Mouse (Mus musculus): ENCODE results near the gene Kndc1. TPM values are rescaled to one million over a fixed set of nuclear protein-coding genes. Genes with fewer than 3 reads are reported as not detected.
A peak's percentile ranks its signal among the peaks of the same experiment; 100 is the strongest.

Kndc1 gene
- polyA plus RNA-seq, 1 experiment = 0.32 TPM

DNA sequence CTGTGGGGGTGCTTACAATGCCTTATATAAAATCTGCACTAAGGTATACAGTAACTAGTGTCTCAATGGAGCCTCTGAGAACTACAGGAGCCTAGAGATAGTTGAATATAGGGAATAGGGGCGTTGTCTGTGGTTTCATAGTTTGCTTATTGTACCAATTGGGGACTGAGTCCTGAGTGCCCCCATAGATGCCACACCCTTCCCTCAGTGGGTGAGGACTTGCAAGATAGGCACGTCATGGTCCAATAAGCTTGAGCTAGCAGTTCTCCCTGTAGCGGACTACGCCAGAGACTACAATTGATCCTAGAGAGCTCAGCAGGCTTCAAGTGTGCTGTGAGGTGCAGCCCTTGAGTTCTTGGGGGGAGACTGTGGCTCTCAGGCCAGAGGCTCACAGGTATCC lies 61.0 kb downstream of the Kndc1 start:
- Histone ChIP-seq H3K4me1 (ENCODE audit: control insufficient read depth, insufficient read depth, insufficient read length, low read length) (no peaks in the 10 kb centered on the region), H3K4me3 (ENCODE audit: insufficient read depth, low read depth, low read length) (no peak overlapping the region), H3K27ac (replicated peaks; ENCODE audit: low read depth, low read length) (no peak overlapping the region)

DNA sequence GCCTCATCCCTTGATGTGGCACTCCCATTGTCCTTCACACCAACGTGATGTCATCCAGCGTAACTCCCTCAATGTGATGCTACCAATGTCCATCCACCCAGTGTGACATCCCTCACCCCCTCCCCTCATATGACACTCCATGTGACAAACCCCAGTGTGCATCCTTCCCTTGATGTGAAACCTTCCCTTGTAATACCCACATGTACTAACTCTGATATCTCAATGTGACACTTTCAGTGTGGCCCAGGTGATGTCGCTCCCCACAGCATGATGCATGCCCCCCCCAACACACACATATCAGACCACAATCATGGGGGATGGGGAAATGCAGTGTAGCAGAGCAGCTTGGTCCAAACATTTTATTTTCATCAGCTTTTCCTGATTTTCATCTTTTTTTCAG lies 62.2 kb downstream of the Kndc1 start:
- Histone ChIP-seq H3K4me1 (ENCODE audit: control insufficient read depth, insufficient read depth, insufficient read length, low read length) (no peaks in the 10 kb centered on the region), H3K4me3 (ENCODE audit: insufficient read depth, low read depth, low read length) (no peak overlapping the region)

DNA sequence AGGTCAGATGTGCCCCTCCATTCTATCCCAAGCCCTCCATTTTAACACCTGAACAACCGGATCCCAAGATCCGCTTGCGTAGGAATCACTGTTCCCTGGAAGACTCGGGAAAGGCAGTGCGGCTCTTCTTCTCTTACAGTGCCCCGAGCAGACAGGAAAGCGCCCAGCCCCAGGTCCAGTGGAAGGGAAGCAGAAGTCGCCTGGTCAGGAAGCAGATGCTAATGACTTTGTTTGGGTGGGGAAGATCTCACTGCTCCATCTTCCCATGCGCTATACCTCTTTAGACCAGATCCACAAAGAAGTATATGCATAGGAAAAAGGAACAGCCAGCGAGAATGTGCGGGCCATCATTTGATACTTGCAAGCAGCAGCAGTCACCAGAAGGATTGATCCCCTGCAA lies 62.9 kb downstream of the Kndc1 start:
- H3K27ac ChIP-seq (replicated peaks; ENCODE audit: low read depth, low read length) = no peak overlapping the region
- H3K4me1 ChIP-seq (ENCODE audit: control insufficient read depth, insufficient read depth, insufficient read length, low read length) = no peaks in the 10 kb centered on the region
- no peak overlapping the region for H3K4me3 ChIP-seq (ENCODE audit: insufficient read depth, low read depth, low read length)

More for the DNA sequence above, 62.2 kb downstream of the Kndc1 start:
- no peak overlapping the region for H3K27ac ChIP-seq (replicated peaks; ENCODE audit: low read depth, low read length)

- H3K4me1 ChIP-seq (ENCODE audit: control insufficient read depth, insufficient read depth, insufficient read length, low read length) = no peaks in the 10 kb centered on the region
- no peak overlapping the region for H3K27ac ChIP-seq (replicated peaks; ENCODE audit: low read depth, low read length)
- H3K4me3 ChIP-seq (ENCODE audit: insufficient read depth, low read depth, low read length) = no peak overlapping the region
These were observed 63.5 kb downstream of the Kndc1 start for GRCm38 (mm10) chr7:139957958-139958357.

- Histone ChIP-seq H3K4me3 (ENCODE audit: insufficient read depth, low read depth, low read length) (no peak overlapping the region), H3K4me1 (ENCODE audit: control insufficient read depth, insufficient read depth, insufficient read length, low read length) (no peaks in the 10 kb centered on the region), H3K27ac (replicated peaks; ENCODE audit: low read depth, low read length) (no peak overlapping the region)
These were observed 66.6 kb downstream of the Kndc1 start for GRCm38 (mm10) chr7:139961141-139961540.

- Histone ChIP-seq H3K4me1 (ENCODE audit: control insufficient read depth, insufficient read depth, insufficient read length, low read length) (no peaks in the 10 kb centered on the region), H3K27ac (replicated peaks; ENCODE audit: low read depth, low read length) (no peak overlapping the region), H3K4me3 (ENCODE audit: insufficient read depth, low read depth, low read length) (no peak overlapping the region)
These were observed 69.3 kb downstream of the Kndc1 start for GRCm38 (mm10) chr7:139963814-139964213.

DNA sequence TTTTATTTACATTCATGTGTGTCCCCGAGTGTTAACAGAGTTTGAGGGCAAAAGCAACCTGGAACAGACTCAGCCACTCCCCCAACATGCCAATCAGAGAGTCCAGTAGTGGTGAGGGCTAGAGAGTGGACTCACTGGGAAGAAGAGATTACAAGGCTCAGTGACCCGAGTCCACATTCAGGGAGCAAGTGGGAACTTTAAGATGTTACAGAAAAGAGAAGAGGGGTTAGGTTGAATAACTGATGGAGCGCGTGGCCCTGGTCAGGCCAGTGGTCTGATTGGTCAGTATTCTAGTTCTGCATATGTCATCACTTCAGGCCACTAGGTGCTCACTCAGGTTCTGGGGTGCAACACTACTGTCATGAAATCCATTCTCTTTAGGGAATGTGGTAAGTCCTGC lies 72.7 kb downstream of the Kndc1 start:
- H3K27ac ChIP-seq (replicated peaks; ENCODE audit: low read depth, low read length) = no peak overlapping the region
- no peak overlapping the region for H3K4me3 ChIP-seq (ENCODE audit: insufficient read depth, low read depth, low read length)
- H3K4me1 ChIP-seq (ENCODE audit: control insufficient read depth, insufficient read depth, insufficient read length, low read length) = no peaks in the 10 kb centered on the region

DNA sequence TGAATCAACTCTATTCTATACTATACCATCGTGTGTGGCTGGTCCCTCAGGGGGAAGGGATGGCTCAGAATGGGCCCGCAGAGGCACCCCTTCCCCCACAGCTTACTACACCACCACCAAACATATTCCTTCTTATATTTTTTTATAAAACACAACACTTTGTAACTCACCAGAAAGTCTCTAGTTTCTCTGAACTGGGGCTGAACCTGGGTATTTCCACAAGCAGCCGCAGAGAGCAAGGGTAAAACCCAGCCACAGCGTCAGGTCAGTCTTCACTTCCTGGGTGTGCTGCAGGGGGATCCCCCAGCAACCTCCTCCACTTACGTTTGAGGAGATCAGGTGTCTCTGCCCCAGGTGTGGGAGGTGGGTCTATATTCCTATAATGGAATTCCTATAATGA lies 73.9 kb downstream of the Kndc1 start:
- Histone ChIP-seq H3K4me3 (ENCODE audit: insufficient read depth, low read depth, low read length) (no peak overlapping the region), H3K4me1 (ENCODE audit: control insufficient read depth, insufficient read depth, insufficient read length, low read length) (no peaks in the 10 kb centered on the region), H3K27ac (replicated peaks; ENCODE audit: low read depth, low read length) (no peak overlapping the region)

GRCm38 (mm10) chr7:139969348-139970130 lies 75.0 kb downstream of the Kndc1 start:
- Histone ChIP-seq H3K4me1 (ENCODE audit: control insufficient read depth, insufficient read depth, insufficient read length, low read length) (no peaks in the 10 kb centered on the region), H3K4me3 (ENCODE audit: insufficient read depth, low read depth, low read length) (no peak overlapping the region), H3K27ac (replicated peaks; ENCODE audit: low read depth, low read length) (no peak overlapping the region)

DNA sequence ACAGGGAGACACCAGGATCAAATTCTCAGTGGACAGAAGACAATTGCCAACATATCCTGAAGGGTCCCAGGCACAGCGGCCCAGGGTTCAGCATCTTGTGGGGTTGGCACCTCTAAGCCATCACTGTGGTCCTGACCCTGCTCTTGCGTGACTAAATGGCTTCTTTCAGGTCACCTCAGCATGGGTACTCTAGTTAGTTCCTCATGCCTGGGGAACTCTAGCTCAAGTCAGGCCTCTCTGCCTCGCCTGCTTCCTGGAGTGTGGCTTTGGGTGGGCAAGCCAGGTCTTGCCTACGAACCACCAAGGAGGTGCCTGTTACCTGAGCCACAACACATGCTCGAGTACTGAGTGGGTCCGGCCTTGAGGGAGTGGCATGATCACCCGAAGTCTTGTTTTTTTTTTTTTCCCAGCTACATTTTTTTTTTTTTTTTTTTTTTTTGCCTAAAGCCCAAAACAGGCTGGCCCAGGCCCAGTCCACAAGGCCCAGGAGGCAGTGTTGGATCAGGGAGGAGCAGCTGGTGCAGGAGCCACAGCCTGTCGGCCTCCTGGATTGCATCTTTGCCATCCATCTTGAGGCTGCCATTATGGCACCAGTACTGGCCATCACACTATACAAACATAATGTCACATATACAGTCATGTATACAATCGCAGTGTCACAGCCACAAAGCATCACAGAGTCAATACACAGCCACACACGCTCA lies 75.9 kb downstream of the Kndc1 start:
- H3K27ac ChIP-seq (replicated peaks; ENCODE audit: low read depth, low read length) = no peak overlapping the region
- H3K4me1 ChIP-seq (ENCODE audit: control insufficient read depth, insufficient read depth, insufficient read length, low read length) = no peaks in the 10 kb centered on the region
- no peak overlapping the region for H3K4me3 ChIP-seq (ENCODE audit: insufficient read depth, low read depth, low read length)

- Histone ChIP-seq H3K4me3 (ENCODE audit: insufficient read depth, low read depth, low read length) (no peak overlapping the region), H3K4me1 (ENCODE audit: control insufficient read depth, insufficient read depth, insufficient read length, low read length) (no peaks in the 10 kb centered on the region), H3K27ac (replicated peaks; ENCODE audit: low read depth, low read length) (no peak overlapping the region)
These were observed 76.5 kb downstream of the Kndc1 start for GRCm38 (mm10) chr7:139970979-139971378.

- Histone ChIP-seq H3K27ac (replicated peaks; ENCODE audit: low read depth, low read length) (0 out of 2 replicates have a peak overlapping the region, but pooled peaks have one; percentile 21), H3K4me1 (ENCODE audit: control insufficient read depth, insufficient read depth, insufficient read length, low read length) (no peaks in the 10 kb centered on the region), H3K4me3 (ENCODE audit: insufficient read depth, low read depth, low read length) (no peak overlapping the region)
These were observed 76.9 kb downstream of the Kndc1 start for GRCm38 (mm10) chr7:139971436-139971835.

- Histone ChIP-seq H3K4me1 (ENCODE audit: control insufficient read depth, insufficient read depth, insufficient read length, low read length) (no peaks in the 10 kb centered on the region), H3K4me3 (ENCODE audit: insufficient read depth, low read depth, low read length) (no peak overlapping the region), H3K27ac (replicated peaks; ENCODE audit: low read depth, low read length) (no peak overlapping the region)
These were observed 78.4 kb downstream of the Kndc1 start for GRCm38 (mm10) chr7:139972923-139973331.

DNA sequence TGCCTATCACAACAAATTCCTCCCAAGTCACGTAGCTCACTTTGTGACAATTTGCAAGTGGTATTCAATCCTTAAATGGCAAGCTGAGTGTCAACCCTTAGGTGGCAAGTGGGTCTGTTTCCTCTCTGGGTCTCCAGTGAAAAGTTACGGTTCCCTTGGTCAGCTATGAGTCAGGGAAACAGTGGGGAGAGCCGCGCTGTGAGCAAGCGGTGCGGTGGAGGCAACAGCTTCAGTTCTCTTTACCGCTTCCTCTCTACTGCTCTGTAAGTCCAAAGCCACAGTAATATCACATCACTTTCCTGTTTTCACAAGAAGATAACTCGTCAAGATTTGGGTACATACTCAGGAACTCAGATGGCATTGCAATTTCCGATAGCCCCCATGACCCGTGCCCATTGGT lies 79.8 kb downstream of the Kndc1 start:
- H3K4me3 ChIP-seq (ENCODE audit: insufficient read depth, low read depth, low read length) = no peak overlapping the region
- peaks cover 5% of the 10 kb centered on the region for H3K4me1 ChIP-seq (ENCODE audit: control insufficient read depth, insufficient read depth, insufficient read length, low read length)
- H3K27ac ChIP-seq (replicated peaks; ENCODE audit: low read depth, low read length) = peak overlapping the region; percentile 59

DNA sequence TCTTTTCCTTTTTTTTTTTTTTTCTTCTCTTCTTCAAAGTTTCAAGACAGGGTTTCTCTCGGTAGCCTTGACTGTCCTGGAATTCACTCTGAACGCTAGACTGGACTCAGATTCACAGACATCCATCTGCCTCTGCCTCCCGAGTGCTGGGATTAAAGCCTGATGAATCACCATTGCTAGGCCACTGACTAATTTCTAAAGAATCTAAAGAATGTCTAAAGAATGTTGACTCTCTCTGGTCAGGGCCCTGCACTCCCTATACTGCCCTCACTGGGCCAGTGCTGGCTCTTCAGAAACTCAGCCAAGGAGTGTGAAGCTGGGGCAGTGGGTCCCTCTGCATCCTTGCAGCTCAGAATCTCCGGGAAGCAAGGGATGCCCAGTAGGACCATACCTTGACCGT lies 81.0 kb downstream of the Kndc1 start:
- no peak overlapping the region for H3K27ac ChIP-seq (replicated peaks; ENCODE audit: low read depth, low read length)
- H3K4me3 ChIP-seq (ENCODE audit: insufficient read depth, low read depth, low read length) = no peak overlapping the region
- peaks cover 5% of the 10 kb centered on the region for H3K4me1 ChIP-seq (ENCODE audit: control insufficient read depth, insufficient read depth, insufficient read length, low read length)
